Mouse (Mus musculus): ENCODE results near the gene Man1a. TPM values are rescaled to one million over a fixed set of nuclear protein-coding genes. Genes with fewer than 3 reads are reported as not detected.

The Man1a gene
- polyA plus RNA-seq, 1 experiment from 2014 or later = 2.8 TPM

- ATAC-seq = no peak
- H3K9me3 ChIP-seq = no peaks in the 10 kb centered on the region
- H3K36me3 ChIP-seq = no peaks in the 10 kb centered on the region
- no peak overlapping the region for H3K4me3 ChIP-seq (replicated peaks)
- WGBS = 58% methylated on average over 4 of the region's 4 CpGs
- no peaks in the 10 kb centered on the region for H3K4me1 ChIP-seq (replicated peaks)
- no peak overlapping the region for H3K4me2 ChIP-seq (replicated peaks)
- H3K27me3 ChIP-seq = no peaks in the 10 kb centered on the region
- H3K27ac ChIP-seq = no peak overlapping the region
- H3K9ac ChIP-seq (replicated peaks) = no peak overlapping the region
Observed at GRCm38 (mm10) chr10:53929722-53930500, 146.5 kb downstream of the Man1a start.

DNA sequence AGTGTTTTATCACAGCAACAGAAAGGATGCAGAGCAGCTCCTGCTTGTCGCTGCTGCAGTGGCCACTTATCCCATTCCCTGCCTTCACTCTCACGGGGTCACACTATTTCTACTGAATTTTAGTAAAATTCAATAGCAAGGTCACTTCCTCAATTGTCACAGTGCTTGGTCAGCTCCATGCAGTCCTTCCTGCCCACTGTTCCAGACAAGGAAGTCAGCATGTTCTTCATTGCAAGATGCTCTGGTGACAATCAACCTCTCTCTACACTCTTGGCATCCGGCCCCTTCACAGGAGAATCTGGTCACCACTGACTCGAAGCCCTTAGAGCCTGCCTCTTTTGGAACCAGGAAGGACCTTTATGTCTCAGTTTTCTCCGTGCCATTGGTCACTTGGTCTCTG, 148.5 kb downstream of the Man1a start:
- no peaks in the 10 kb centered on the region for H3K36me3 ChIP-seq
- H3K9ac ChIP-seq (replicated peaks) = no peak overlapping the region
- no peak for ATAC-seq
- WGBS = 89% methylated on average over 5 of the region's 5 CpGs
- no peaks in the 10 kb centered on the region for H3K9me3 ChIP-seq
- no peak overlapping the region for H3K27ac ChIP-seq
- H3K4me2 ChIP-seq (replicated peaks) = no peak overlapping the region
- no peaks in the 10 kb centered on the region for H3K27me3 ChIP-seq
- no peaks in the 10 kb centered on the region for H3K4me1 ChIP-seq (replicated peaks)
- H3K4me3 ChIP-seq (replicated peaks) = no peak overlapping the region

DNA sequence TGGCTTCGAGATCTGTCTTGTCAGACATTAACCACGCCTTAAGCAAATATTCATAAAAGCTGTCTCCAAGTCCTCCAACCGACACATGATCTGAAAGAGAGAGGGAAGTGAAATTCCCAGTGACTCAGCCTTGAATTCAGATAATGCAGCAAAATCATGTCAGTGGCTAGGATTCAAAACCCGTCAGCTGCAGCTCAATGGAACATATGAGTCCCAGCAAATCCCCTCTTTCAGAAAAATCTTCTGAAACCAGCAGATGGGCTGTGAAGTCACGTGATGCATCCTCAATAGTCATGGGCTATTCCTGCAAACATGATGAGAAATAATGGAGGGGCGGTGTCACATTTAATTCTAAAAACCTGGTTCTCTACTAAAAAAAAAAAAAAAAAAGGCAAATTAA, 151.0 kb downstream of the Man1a start:
- Histone ChIP-seq H3K27ac (no peak overlapping the region), H3K27me3 (no peaks in the 10 kb centered on the region), H3K4me2 (replicated peaks) (no peak overlapping the region), H3K4me3 (replicated peaks) (no peak overlapping the region), H3K36me3 (no peaks in the 10 kb centered on the region), H3K9me3 (no peaks in the 10 kb centered on the region), H3K4me1 (replicated peaks) (no peaks in the 10 kb centered on the region), H3K9ac (replicated peaks) (no peak overlapping the region)
- no peak for ATAC-seq
- WGBS = 76% methylated on average over 6 of the region's 6 CpGs

DNA sequence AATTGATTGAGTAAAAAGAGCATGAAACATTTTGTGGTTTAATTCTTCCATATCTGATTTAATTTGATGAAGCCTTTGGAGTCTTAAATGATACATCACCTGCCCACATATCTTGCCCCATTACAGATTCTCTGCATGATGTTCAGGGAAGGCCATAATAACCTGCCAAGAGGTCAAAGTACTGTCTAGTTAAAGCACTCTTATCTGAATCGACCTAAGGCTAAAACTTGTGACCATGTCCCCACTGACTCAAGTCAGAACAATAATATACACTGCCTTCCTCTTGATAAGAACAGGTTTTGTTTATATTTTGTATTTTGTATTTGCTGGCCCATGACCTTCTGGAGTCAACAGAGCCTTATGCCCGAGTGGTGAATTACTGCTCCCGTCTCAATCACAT, 154.2 kb downstream of the Man1a start:
- ATAC-seq = no peak
- no peaks in the 10 kb centered on the region for H3K9me3 ChIP-seq
- WGBS = 91% methylated on average over 3 of the region's 3 CpGs

DNA sequence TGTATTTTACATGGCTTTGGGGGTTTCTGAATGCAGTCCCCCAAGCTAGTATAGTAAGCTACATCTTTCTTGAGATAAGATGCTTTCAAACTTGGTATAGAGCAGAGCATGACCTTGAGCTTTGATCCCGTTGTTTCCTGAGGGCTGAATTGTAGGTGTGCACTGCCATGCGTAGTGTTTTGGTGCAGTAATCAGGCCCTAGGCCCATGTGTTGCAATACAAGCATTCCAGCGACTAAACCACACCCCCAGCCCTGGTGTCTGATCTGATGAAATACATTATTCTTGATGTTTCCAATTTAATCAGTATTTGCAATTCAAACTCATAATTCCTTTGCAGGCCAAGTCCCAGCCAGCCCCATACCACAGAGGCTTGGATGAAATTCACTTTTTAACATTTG, 158.9 kb downstream of the Man1a start:
- H3K4me2 ChIP-seq (replicated peaks) = no peak overlapping the region
- H3K9ac ChIP-seq (replicated peaks) = no peak overlapping the region
- no peak overlapping the region for H3K27ac ChIP-seq
- 0 out of 2 replicates have a peak, but pooled peaks have one; percentile 47 for ATAC-seq
- H3K4me3 ChIP-seq (replicated peaks) = no peak overlapping the region
- 80% methylated on average over 3 of the region's 3 CpGs for WGBS
- 0 out of 2 replicates have a peak, but pooled peaks cover 5% of the 10 kb centered on the region for H3K4me1 ChIP-seq (replicated peaks)
- no peaks in the 10 kb centered on the region for H3K36me3 ChIP-seq
- H3K27me3 ChIP-seq = no peaks in the 10 kb centered on the region
- no peaks in the 10 kb centered on the region for H3K9me3 ChIP-seq

More for the DNA sequence above, 154.2 kb downstream of the Man1a start:
- Histone ChIP-seq H3K4me1 (replicated peaks) (no peaks in the 10 kb centered on the region), H3K4me2 (replicated peaks) (no peak overlapping the region), H3K4me3 (replicated peaks) (no peak overlapping the region), H3K9ac (replicated peaks) (no peak overlapping the region), H3K27ac (no peak overlapping the region), H3K36me3 (no peaks in the 10 kb centered on the region), H3K27me3 (no peaks in the 10 kb centered on the region)

DNA sequence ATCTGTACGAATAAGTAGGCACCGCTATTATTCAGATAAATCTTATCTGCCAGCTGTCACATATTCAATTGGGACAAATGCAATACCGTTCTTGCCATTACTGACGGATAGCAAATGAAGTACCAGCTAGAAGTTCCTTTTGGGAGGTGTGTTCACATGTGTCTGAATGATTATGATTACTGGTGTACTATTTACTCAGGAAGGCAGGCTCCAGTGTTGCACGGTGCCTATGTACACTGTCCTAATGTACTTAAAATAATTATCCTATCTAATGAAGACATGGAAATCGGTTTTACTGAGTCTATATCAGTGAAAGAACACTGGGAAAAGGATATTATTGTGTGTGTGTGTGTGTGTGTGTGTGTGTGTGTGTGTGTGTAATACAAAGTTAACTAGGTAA, 160.7 kb downstream of the Man1a start:
- Histone ChIP-seq H3K36me3 (no peaks in the 10 kb centered on the region), H3K27me3 (no peaks in the 10 kb centered on the region), H3K27ac (no peak overlapping the region), H3K4me1 (replicated peaks) (0 out of 2 replicates have a peak, but pooled peaks cover 5% of the 10 kb centered on the region), H3K4me2 (replicated peaks) (no peak overlapping the region), H3K9ac (replicated peaks) (no peak overlapping the region), H3K9me3 (no peaks in the 10 kb centered on the region), H3K4me3 (replicated peaks) (no peak overlapping the region)
- WGBS = 68% methylated on average over 6 of the region's 6 CpGs
- peak; percentile 36 for ATAC-seq

DNA sequence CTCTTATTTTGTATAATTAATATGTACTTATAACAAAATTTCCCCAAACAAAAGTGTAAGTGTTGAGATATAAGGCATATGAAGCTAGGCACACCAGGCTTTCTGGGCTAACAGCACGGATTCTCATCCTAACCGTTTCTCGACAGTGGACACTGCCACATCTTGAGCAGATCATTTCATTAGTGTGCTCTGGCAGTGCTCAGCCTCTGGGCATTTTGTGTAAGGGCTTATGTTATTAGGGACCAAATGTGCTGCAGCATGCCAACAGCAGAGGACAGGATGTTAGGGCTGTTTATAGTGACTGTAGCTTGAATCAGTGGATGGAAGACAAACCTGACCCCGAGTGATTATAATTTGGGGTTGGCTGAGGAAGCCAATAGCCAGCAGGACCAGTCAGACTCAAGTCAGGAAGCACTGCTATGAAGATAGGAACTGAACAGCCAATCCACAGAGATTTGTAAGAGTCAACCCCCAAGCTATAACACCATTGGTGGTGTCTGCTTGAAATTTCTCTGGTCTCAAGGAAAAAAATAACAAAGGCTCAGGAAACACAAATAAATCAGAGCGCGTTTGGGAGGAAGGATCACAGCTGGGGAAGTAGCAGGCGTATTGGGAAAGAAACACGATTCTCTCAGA, 161.3 kb downstream of the Man1a start:
- Histone ChIP-seq H3K9ac (replicated peaks) (no peak overlapping the region), H3K27ac (no peak overlapping the region), H3K4me2 (replicated peaks) (no peak overlapping the region), H3K36me3 (no peaks in the 10 kb centered on the region), H3K27me3 (no peaks in the 10 kb centered on the region), H3K9me3 (no peaks in the 10 kb centered on the region), H3K4me1 (replicated peaks) (0 out of 2 replicates have a peak, but pooled peaks cover 5% of the 10 kb centered on the region), H3K4me3 (replicated peaks) (no peak overlapping the region)
- ATAC-seq = peak; percentile 37; the same call in 1 of the 2 replicates
- 71% methylated on average over 8 of the region's 8 CpGs for WGBS

- H3K27ac ChIP-seq = no peak overlapping the region
Observed at GRCm38 (mm10) chr10:53913546-53914312, 162.7 kb downstream of the Man1a start.

GRCm38 (mm10) chr10:53889512-53889911, 186.9 kb downstream of the Man1a start:
- no peak for ATAC-seq
- 87% methylated on average over 4 of the region's 4 CpGs for WGBS
- H3K4me3 ChIP-seq (replicated peaks) = no peak overlapping the region

More at GRCm38 (mm10) chr10:53913546-53914312, 162.7 kb downstream of the Man1a start:
- H3K9ac ChIP-seq (replicated peaks) = no peak overlapping the region
- H3K36me3 ChIP-seq = no peaks in the 10 kb centered on the region
- no peaks in the 10 kb centered on the region for H3K9me3 ChIP-seq
- H3K4me3 ChIP-seq (replicated peaks) = no peak overlapping the region
- no peak for ATAC-seq
- H3K4me1 ChIP-seq (replicated peaks) = 0 out of 2 replicates have a peak, but pooled peaks cover 5% of the 10 kb centered on the region
- WGBS = 77% methylated on average over 4 of the region's 4 CpGs
- H3K27me3 ChIP-seq = no peaks in the 10 kb centered on the region
- H3K4me2 ChIP-seq (replicated peaks) = no peak overlapping the region

DNA sequence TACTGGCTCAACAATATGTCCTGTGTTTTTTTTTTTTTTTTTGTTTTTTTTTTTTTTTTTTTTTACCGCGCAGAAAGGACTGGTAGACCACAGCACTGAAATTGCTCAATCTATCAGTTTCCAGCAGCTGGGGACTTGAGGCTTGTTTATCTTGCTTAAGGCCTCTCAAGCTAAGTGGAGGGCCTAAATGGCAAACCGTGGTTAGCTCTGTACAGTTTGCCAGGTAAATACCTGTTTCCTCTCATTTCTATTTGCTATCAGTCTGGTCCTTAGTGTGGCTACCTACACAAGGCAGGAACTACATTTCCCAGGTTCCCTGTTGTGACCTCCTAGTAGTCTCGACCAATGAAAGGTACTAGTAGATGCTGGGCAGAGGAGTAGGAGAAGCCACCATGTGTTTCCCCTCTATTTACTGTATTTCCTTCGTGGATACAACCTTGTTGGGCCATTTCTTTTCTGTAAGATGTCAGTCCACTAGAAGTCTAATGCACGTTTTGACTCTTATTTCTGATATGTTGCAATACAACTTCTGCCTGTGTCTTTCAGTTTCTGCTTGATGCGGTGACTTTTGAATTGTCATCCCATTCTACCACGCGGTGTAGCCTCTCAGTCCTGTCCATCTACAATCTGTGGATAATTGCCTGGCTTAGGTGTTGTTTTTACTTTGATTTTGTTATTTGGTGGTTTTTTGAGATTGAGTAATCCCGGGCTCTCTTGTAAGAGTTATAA, 187.9 kb downstream of the Man1a start:
- no peaks in the 10 kb centered on the region for H3K4me1 ChIP-seq (replicated peaks)
- H3K36me3 ChIP-seq = no peaks in the 10 kb centered on the region
- no peaks in the 10 kb centered on the region for H3K27me3 ChIP-seq
- no peak for ATAC-seq
- no peak overlapping the region for H3K4me3 ChIP-seq (replicated peaks)
- H3K4me2 ChIP-seq (replicated peaks) = no peak overlapping the region
- no peak overlapping the region for H3K27ac ChIP-seq
- no peak overlapping the region for H3K9ac ChIP-seq (replicated peaks)
- no peaks in the 10 kb centered on the region for H3K9me3 ChIP-seq
- 89% methylated on average over 10 of the region's 10 CpGs for WGBS

More at GRCm38 (mm10) chr10:53889512-53889911, 186.9 kb downstream of the Man1a start:
- no peaks in the 10 kb centered on the region for H3K27me3 ChIP-seq
- no peak overlapping the region for H3K9ac ChIP-seq (replicated peaks)
- H3K36me3 ChIP-seq = no peaks in the 10 kb centered on the region
- no peak overlapping the region for H3K27ac ChIP-seq
- no peak overlapping the region for H3K4me2 ChIP-seq (replicated peaks)
- H3K9me3 ChIP-seq = no peaks in the 10 kb centered on the region
- no peaks in the 10 kb centered on the region for H3K4me1 ChIP-seq (replicated peaks)

DNA sequence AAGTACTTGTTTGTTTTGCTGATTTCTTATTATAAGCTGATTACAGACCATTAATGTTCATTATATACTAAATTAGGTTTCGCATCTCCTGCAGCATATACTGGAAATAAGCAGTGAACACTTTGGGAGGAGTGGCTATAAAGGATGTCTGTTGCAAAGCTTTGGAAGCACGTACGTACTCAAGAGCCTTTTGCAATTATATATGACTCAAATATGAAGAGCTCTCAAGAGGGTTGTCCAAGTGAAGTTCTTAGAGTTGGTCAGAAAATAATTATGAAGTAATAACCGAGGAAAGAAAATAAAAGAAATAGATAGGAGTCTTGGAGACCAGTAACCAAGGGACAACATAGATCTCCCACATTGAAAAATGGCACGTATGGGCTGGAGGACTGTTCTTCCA, 189.9 kb downstream of the Man1a start:
- no peak overlapping the region for H3K27ac ChIP-seq
- H3K4me2 ChIP-seq (replicated peaks) = no peak overlapping the region
- no peaks in the 10 kb centered on the region for H3K9me3 ChIP-seq
- H3K27me3 ChIP-seq = no peaks in the 10 kb centered on the region
- no peak overlapping the region for H3K4me3 ChIP-seq (replicated peaks)
- H3K36me3 ChIP-seq = no peaks in the 10 kb centered on the region
- no peak overlapping the region for H3K9ac ChIP-seq (replicated peaks)
- 85% methylated on average over 5 of the region's 5 CpGs for WGBS
- ATAC-seq = no peak
- no peaks in the 10 kb centered on the region for H3K4me1 ChIP-seq (replicated peaks)
